Mouse (Mus musculus) midbrain, postnatal 0 days (tissue): Measurements from ENCODE around the gene Eps15l1. TPM values are rescaled to one million over a fixed set of nuclear protein-coding genes. Genes with fewer than 3 reads are reported as not detected.

Experiments used
- ATAC-seq: fragments of 200-750 bp; cut with Nextera tagmentation; 2 replicates; pipeline ENCODE4 v1.8.0; 2017; ENCODE audit warnings: moderate number of reproducible peaks, mild to moderate bottlenecking, moderate TSS enrichment, moderate library complexity; ENCODE audit not compliant: low FRiP score
- DNase-seq: peaks from one replicate; pipeline ENCODE4 v3.0.0-alpha.2; 2015; ENCODE audit warnings: low spot score
- H3K27ac ChIP-seq: fragments of 300-500 bp; sonication (generic); 2 replicates; pipeline ENCODE4 v1.5.1; 2014; ENCODE audit warnings: low read depth, mild to moderate bottlenecking, low read length, mixed read lengths
- H3K27me3 ChIP-seq: fragments of 300-500 bp; sonication (generic); 2 replicates; pipeline ENCODE4 v1.6.1; 2014; ENCODE audit warnings: low read length, control low read depth, mixed read lengths; ENCODE audit not compliant: insufficient read depth
- H3K36me3 ChIP-seq: fragments of 300-500 bp; sonication (generic); 2 replicates; pipeline ENCODE4 v1.6.1; 2014; ENCODE audit warnings: low read length, control low read depth, mixed read lengths; ENCODE audit not compliant: insufficient read depth
- H3K4me1 ChIP-seq: fragments of 300-500 bp; sonication (generic); 2 replicates; pipeline ENCODE4 v1.6.1; 2014; ENCODE audit warnings: mild to moderate bottlenecking, control low read depth, antibody characterized with exemption, low read length, mixed read lengths; ENCODE audit not compliant: insufficient read depth
- H3K4me2 ChIP-seq: fragments of 300-500 bp; sonication (generic); 2 replicates; pipeline ENCODE4 v1.6.1; 2014; ENCODE audit warnings: low read depth, mild to moderate bottlenecking, low read length, mixed read lengths; ENCODE audit not compliant: poor library complexity, severe bottlenecking
- H3K4me3 ChIP-seq: fragments of 300-500 bp; sonication (generic); 2 replicates; pipeline ENCODE4 v1.5.1; 2014; ENCODE audit warnings: low read depth, mild to moderate bottlenecking, low read length, moderate library complexity
- H3K9ac ChIP-seq: fragments of 300-500 bp; sonication (generic); replicated peaks from 2 replicates; pipeline ENCODE4 v1.6.1; 2014; ENCODE audit warnings: mild to moderate bottlenecking, low read length, moderate library complexity, mixed read lengths; ENCODE audit not compliant: poor library complexity, severe bottlenecking
- H3K9me3 ChIP-seq: fragments of 300-500 bp; sonication (generic); 2 replicates; pipeline ENCODE4 v1.6.1; 2016; ENCODE audit warnings: low read length, control low read depth
- CTCF ChIP-seq: IDR thresholded peaks from 2 replicates; pipeline ENCODE4 v1.5.1; 2016; ENCODE audit warnings: antibody characterized with exemption, mild to moderate bottlenecking
- WGBS: fragments of 180-500 bp; shearing (Covaris S2); extraction: QIAGEN DNeasy Blood & Tissue Kit; methylation state at CpG from one replicate; pipeline ENCODE4 v1.1.7; 2014; 5-methylcytosine and 5-hydroxymethylcytosine counted together
- polyA plus RNA-seq: library from polyadenylated mRNA; unstranded; fragments of >200 nt; fragmentation: Nextera tagmentation; extraction: Ambion mirVana; gene quantifications from 2 replicates; pipeline ENCODE4 v1.2.1, GENCODE M21; 2015
- total RNA-seq: library from RNA; depleted of rRNA; stranded (reverse); fragments of >200 nt; gene quantifications from 2 replicates; pipeline ENCODE4 v1.2.3, GENCODE M21; 2014

Eps15l1 gene
- total and polyA plus RNA-seq, 2 experiments from 2014 or later = 51.3 to 65.7 TPM

GRCm38 (mm10) chr8:72316053-72316695 lies 105.1 kb downstream of the Eps15l1 start:
- H3K9me3 ChIP-seq = no peaks in the 10 kb centered on the region
- no peak for DNase-seq
- no peak for TF ChIP-seq CTCF

DNA sequence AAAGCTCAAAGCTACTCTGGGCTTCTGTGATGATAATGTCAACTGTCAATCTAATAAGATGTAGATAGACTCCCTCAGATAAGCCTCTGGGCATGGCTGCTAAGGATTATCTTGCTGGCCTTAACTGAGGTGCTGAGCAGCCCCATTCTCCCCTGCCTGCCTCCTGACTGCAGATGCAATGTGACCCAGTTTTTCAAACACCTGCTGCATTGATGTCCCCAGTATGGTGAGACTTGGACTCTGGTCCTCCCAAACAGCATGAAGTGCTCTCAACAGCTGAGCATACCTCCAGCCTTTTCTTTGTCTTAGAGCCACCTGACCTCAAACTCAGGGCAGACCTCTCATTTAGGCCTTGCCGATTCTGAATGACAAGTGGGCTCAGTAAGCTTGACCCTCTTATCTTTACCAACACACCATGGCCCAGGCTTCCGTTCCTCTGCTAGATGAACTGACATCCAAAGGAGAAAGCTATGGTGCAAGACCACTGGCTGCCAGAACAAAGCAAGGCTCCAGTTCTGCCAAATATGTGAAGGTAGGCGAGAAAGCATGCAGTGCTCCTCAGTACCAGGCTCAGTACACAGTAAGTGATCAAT lies 108.2 kb downstream of the Eps15l1 start:
- no peak overlapping the region for H3K27ac ChIP-seq
- H3K4me3 ChIP-seq = no peak overlapping the region
- DNase-seq (no peak), ATAC-seq (no peak)
- H3K4me2 ChIP-seq = no peak overlapping the region
- H3K9me3 ChIP-seq = no peaks in the 10 kb centered on the region
- no peaks in the 10 kb centered on the region for H3K4me1 ChIP-seq
- TF ChIP-seq CTCF = no peak
- H3K36me3 ChIP-seq = no peaks in the 10 kb centered on the region
- H3K9ac ChIP-seq = no peak overlapping the region
- H3K27me3 ChIP-seq = no peaks in the 10 kb centered on the region
- WGBS = 82% methylated on average over 3 of the region's 3 CpGs

More at GRCm38 (mm10) chr8:72316053-72316695, 105.1 kb downstream of the Eps15l1 start:
- H3K27ac ChIP-seq = no peak overlapping the region
- no peaks in the 10 kb centered on the region for H3K4me1 ChIP-seq
- H3K4me3 ChIP-seq = no peak overlapping the region
- WGBS = 19% methylated on average over 10 of the region's 10 CpGs
- no peak overlapping the region for H3K4me2 ChIP-seq
- no peak overlapping the region for H3K9ac ChIP-seq
- H3K27me3 ChIP-seq = peaks cover 18% of the 10 kb centered on the region
- no peak for ATAC-seq
- no peaks in the 10 kb centered on the region for H3K36me3 ChIP-seq

GRCm38 (mm10) chr8:72310849-72311506 lies 110.3 kb downstream of the Eps15l1 start:
- Histone ChIP-seq H3K36me3 (no peaks in the 10 kb centered on the region), H3K9ac (no peak overlapping the region), H3K4me1 (no peaks in the 10 kb centered on the region), H3K4me3 (no peak overlapping the region), H3K9me3 (no peaks in the 10 kb centered on the region), H3K27me3 (no peaks in the 10 kb centered on the region), H3K27ac (no peak overlapping the region), H3K4me2 (no peak overlapping the region)
- DNase-seq (peak; percentile 46), ATAC-seq (no peak)
- 37% methylated on average over 8 of the region's 8 CpGs for WGBS
- no peak for TF ChIP-seq CTCF

DNA sequence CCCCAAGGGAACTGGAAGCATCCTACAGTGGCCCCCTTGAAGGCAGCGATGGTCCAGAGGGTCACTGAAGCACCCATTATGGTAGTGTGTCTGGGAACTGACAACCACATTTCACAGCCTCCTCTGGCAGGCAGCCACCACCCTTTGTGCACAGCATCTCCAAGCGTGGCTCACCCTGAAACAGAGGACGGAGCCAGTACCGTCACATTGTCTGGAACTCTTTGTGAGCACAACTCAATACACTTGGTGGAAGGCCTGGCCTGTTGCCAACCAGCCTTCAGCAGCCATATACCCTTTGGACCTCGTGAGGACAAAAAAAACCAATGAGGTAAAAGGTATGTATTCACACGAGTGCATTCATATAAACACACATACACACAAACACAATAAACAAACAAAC lies 113.0 kb downstream of the Eps15l1 start:
- no peaks in the 10 kb centered on the region for H3K9me3 ChIP-seq
- H3K4me2 ChIP-seq = no peak overlapping the region
- H3K27ac ChIP-seq = no peak overlapping the region
- H3K27me3 ChIP-seq = no peaks in the 10 kb centered on the region
- 0 out of 2 replicates have a peak, but pooled peaks have one; percentile 34 for ATAC-seq
- TF ChIP-seq CTCF = no peak
- H3K36me3 ChIP-seq = no peaks in the 10 kb centered on the region
- H3K4me3 ChIP-seq = no peak overlapping the region
- H3K4me1 ChIP-seq = no peaks in the 10 kb centered on the region
- no peak overlapping the region for H3K9ac ChIP-seq
- 39% methylated on average over 6 of the region's 6 CpGs for WGBS
- no peak for DNase-seq

DNA sequence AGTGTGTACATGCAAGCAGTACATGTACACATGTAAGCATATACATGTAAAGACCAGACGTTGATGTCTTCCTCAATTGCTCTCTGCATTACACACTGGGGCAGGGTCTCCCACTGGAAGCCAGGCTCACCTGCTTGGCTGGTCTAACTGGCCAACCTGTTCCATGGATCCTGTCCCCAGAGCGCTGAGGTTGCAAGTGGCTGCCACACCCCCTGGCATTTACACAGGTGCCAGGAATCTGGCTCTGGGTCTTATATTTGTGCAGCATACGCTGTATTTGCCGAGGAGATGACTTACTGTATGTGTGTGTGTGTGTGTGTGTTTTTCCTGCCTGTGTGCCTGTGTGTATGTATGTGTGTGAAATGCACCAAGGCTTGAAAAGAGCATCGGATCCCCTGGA lies 114.3 kb downstream of the Eps15l1 start:
- Histone ChIP-seq H3K27me3 (no peaks in the 10 kb centered on the region), H3K36me3 (no peaks in the 10 kb centered on the region), H3K9ac (no peak overlapping the region), H3K9me3 (no peaks in the 10 kb centered on the region), H3K4me1 (no peaks in the 10 kb centered on the region), H3K4me3 (no peak overlapping the region), H3K4me2 (no peak overlapping the region), H3K27ac (no peak overlapping the region)
- 89% methylated on average over 5 of the region's 5 CpGs for WGBS
- ATAC-seq (no peak), DNase-seq (no peak)
- no peak for TF ChIP-seq CTCF
